Mouse (Mus musculus) lung, postnatal 25 days (tissue): ENCODE data around the gene Gm49403.
"Not testable (repeated sequence)": the region's sequence is repeated elsewhere in the genome, so short reads cannot be mapped to it uniquely, and the experiment has no call there.

Experiments
- DNase-seq: peaks from one replicate; pipeline ENCODE4 v3.0.0; 2022; ENCODE audit warnings: low spot score

Gene Gm49403

DNA sequence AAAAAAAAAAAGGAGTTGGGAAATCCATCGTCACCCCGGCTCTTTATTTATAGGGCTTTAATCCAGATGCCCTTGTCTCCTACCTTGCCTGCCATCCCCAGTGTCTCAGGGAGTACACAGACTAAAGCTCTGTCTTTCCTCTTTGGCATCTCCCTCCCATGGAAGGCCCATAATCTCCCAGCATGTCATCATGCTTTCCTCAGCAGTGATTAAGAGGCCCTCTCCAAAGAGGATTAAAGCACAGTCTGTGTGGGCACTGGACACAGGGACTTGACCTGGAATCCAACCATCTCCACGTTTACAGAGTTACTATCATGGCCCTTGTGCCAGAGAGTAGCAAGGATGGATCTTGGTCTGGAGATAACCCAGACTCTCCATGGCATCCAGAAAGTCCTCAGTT, at the start of gene Gm49403, which contains the start of gene Lbhd1:
TSS of gene Gm49403 (plus strand) at position 315 of the 400 bp plus-strand sequence.
TSS of gene Lbhd1 (plus strand) at position 117 of the 400 bp plus-strand sequence.
- no peak for DNase-seq

DNA sequence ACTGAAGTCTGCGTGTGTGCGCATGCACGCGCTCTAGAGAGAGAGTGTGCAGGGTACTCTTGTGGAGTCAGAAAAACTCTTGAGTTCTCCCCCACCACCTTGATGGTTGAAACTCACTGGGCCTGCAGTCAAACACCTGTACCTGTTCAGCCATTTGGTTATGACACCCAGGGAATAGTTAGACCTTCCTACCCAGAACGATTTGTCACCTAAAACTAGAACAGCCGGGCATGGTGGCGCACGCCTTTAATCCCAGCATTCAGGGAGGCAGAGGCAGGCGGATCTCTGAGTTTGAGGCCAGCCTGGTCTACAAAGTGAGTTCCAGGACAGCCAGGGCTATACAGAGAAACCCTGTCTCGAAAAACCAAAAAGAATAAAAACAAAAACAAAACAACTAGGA, 47.4 kb upstream of the Gm49403 start:
- DNase-seq, result not testable (repeated sequence)

DNA sequence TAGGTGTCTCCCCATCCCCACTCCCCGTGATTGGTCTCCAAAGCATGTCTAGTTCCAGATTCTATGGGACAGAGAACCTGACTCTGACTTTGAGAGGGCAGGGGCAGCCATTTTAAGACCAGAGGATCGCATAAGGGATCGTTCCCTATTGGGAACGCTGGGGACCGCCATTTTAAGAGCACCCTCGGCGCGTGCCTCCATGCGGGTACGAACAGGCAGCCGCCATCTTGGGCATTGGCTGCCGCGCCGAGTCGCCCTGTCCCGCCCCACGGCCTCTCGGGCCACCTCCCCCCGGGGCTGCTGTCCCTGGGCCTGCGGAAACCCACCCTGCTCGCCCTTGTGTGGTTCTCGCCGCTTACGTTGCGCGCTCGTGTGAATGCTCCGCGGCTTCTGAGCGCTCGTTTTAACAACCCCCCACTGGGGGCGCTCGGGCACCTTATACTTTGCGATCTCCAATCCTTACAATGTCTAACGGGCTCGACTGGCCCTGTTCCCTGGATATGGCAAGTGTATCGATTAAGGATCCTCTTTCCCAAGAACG, 46.4 kb upstream of the Gm49403 start, which contains the start of gene Bscl2:
TSS of gene Bscl2 (plus strand) at position 217 of the 541 bp plus-strand sequence.
- peak; percentile 80 for DNase-seq

DNA sequence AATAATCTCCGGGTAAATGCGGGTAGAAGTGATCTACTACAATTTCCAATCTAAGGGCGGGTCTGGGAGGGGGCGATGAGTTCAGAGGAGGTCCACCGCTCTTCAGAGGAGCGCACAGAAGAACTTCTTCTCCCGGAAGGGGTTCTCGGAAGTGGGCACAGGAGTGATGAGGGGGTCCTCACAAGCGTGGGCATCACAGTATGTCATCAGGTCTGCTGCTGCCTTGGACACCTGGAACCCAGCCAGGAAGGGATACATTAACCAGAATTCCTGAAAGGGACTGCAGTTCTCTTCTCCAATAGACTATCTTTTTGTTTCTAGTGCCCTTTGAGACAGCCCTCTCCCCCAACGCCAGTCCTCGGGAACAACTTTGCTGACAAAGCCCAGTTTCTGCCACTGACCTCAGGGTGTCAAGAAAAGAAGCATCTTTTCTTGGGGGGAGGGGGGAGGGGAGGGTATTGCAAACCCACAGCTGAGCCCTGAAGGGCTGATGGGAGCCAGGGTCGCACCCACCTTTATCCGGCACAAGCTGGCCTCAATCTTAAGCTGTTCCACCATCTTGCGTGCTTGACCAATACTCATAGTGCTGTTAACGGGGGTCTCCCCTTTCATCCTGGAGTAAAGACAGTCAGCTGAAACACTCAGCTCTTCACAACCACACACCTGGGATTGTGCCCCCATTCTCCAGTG, 45.5 kb upstream of the Gm49403 start:
- DNase-seq, result no peak

DNA sequence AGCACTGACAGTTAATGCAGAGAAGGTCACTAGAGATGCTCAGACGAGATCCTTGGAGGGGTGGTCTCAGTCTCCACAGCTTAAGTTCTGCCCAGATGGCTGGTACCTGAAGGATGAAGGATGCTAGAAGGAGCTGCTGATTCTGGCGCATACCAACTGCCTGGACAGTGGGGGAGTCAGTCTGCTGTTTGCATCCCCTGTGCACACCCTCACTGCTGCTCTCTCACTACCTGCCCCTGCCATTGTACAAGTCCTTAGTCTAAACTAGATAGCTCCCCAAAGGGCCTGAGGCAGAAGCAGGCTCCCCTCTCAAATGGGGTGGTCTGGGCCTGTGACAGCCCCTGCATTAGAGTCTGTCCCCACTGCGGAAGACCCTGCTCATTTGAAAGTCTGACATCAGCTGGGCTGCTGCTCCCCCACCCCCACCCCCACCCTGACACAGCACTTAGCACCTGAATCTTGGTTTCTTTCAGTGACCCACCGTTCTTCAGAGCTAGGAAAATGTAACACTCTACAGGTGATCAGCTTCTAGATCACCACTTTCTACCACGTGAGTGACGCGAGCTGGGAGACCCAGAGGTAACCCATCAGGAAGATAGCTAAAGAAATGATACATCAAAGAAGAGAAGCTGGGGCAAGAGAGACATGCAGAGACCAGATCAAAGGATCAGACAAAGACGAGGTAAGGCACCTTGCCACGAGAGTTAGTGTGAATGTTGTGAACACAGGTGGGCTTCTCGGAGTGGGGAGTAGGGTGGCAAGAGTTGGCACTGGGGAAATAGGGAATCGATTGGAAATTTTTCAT, 44.4 kb upstream of the Gm49403 start, which contains the start of gene Gng3:
TSS of gene Gng3 (minus strand) at position 92 of the 805 bp plus-strand sequence.
- no peak for DNase-seq

DNA sequence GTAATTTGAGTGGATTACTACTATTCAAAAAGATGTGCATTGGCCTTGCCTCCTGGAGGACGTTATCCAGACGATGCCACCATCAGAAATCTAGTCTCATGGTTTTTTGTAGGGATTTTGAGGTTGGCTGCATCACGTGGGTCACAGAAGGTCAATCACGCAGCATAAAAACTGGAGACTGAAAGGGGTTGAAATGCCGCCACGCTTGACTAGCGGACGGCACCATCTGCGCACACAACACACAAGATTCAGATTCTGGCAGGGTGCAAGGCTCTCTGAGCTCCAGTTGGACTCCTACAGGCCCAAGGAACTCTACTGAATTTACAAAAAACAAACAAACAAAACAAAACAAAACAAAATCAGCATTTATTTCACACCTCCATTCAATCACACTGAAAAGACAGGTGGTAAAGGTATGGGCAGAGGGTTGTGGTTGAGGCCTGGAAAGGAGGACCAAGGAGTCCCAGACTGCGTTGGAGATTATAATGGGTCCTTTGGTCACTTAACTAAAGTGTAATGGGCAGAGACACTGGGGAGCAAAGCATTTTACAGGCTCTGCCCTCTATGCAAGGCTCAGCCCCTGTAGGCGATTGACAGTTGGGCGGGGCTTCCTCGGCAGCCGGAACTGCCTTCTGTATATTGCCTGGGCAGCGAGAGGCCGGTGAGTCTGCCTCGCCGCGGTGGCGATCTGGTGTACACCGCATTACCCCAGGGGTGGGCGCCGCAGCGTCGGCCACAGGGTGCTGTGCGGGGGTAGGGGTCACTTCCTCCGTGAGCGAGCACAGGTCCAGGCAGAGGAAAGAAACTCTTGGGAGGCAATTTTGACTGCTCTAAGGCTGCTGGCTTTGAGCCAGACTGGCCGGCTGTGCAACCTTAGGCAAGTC, 43.6 kb upstream of the Gm49403 start:
- peak; percentile 82 for DNase-seq

DNA sequence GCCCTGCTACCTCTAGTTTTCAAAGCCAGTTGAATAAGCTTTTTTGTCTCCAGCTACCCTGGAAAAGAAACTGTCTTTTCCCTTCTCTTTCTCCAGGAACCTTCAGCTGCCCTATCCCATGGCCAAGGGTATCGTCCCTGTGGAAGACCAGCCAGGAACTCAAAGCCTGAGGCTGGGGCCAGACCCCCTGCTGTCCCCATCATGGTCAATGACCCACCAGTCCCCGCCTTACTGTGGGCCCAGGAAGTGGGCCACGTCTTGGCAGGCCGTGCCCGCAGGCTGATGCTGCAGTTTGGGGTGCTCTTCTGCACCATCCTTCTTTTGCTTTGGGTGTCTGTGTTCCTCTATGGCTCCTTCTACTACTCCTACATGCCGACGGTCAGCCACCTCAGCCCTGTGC, 42.7 kb upstream of the Gm49403 start:
- no peak for DNase-seq

DNA sequence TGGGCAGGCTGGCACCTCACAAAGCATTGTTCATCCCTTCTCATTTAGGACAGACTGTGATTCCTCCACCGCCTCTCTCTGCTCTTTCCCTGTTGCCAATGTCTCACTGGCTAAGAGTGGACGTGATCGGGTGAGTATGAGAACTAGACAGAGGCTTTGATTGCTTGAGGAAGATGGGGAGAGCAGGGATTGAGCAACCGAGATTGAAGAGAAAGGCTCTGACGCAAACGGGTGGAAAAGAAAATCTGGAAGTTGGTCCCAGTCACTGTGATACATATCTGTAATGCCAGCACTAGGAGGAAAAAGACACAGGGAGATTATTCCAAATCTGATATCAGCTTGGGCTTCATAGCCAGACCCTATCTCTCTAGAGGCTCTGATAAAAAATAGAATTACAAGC, 40.8 kb upstream of the Gm49403 start:
- peak; percentile 46 for DNase-seq

DNA sequence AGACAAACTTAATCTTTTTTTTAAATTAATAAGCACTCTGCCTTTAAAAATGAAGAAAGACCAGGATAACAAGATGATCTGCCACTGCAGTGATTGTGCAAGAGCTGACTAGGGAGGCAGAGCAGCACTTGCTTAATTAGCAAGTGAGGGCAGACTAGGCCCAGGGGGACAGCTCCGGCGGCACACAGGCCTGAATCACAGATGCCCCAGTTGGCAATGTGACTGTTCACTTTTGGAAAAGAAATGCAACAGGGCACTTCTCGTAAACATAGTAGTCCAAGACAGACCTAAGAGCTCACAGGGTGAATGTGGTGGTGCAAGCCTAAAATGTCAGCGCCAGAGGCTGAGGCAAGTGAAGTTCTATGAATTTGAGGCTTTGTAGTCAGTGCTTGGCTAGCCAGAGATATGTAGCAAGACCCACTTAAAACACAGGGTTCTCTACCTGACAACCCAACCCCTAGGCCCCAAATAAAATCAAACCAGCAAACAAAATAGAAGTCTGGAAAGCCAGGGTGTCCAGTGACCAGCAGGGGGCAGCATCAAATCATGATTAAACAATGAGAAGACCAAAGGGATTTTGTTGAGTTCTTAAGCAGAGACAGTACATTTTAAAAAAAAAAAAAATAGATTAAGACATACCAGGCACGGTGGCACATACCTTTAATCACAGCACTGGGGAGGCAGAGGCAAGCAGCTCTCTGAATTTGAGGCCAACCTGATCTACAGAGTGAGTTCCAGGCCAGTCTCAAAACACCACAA, 39.2 kb upstream of the Gm49403 start:
- DNase-seq, result peak; percentile 81

DNA sequence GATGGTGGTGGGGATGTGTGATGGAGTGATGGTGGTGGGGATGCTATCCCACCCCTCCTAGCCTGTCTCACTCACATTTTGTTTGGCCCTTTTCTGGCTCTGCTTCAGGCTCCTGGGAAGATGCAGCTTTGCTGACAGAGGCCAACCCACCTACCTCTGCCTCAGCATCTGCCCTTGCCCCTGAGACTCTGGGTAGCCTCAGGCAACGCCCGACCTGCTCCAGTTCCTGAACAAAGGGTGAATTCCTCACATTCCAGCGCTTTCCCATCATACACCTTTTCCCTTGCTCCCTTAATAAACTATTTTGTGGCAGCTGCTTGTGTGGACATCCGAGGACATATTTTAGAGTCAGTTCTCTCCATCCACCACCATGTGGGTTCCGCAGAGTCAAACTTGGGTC, 35.4 kb upstream of the Gm49403 start:
- no peak for DNase-seq

DNA sequence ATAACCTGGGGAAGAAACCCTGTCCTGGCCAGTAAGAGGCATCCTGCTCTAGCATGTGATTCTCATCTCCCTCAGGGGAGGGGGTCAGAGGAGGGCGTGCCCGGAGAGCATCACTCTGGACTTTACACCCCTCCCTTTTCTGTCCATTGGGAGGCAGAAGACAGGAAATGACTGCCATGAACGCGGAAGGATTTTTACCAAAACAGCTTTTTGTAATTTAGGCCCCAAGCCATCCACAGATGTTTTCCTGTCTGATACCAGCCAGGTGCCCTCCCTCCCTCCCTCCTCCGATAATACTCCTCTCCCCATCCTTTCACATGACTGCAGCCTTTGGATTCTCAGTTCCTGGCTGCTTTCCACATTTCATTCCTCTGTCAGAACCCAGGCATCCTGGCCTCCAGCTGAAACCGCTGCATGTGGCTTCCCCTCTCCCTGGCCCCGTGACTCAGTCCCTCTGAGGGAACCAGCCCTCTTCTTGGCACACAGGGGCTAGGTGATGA, 33.3 kb upstream of the Gm49403 start, which contains the start of gene Lrrn4cl:
TSS of gene Lrrn4cl (plus strand) at position 367 of the 500 bp plus-strand sequence.
- DNase-seq, result no peak

DNA sequence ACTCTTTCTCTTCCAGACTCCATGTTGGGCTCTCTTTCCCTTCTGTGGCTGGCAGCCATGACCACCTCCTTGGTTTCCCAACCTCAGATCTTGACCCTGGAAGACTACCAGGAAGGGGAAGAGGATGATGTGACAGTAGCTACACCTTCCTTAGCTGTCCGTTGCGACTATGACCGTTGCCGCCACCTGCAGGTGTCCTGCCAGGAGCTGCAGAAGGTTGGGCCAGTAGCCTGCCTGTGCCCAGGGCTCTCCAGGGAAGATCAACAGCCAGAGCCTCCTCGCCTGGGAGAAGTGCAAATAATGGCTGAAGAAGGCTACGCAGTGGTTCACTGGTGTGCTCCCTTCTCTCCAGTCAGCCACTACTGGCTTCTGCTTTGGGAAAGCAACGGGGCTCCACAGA, 32.1 kb upstream of the Gm49403 start:
- peak; percentile 48 for DNase-seq

DNA sequence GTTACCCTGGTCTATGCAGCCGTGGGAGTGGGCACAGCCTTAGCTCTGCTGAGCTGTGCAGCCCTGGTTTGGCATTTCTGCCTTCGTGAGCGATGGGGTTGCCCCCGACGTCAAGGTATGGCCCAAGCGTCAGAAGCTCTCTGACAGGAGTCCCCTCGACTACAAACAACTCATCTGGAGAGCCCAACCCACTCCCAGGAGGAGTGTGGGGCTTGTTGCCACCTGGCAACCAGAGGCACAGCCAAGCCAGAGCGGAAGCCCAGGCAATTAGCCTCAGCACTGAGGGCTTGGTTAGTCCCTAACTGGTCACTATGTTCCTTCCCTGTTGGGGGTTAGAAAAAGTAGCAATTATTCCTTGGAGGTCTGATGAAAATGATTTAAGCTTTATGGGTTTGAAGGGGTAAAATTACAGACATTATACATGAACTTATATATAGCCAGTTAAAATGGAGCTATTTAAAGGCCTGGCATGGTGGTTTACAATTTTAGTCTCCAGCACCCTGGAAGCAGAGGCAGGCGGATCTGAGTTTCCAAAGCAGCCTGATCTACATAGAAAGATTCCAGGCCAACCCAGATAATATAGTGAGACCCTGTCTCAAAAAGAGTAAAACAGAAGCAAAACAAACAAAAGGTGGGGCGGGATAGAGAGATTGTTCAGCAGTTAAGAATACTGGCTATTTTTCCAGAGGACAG, 31.3 kb upstream of the Gm49403 start:
- DNase-seq, result no peak

DNA sequence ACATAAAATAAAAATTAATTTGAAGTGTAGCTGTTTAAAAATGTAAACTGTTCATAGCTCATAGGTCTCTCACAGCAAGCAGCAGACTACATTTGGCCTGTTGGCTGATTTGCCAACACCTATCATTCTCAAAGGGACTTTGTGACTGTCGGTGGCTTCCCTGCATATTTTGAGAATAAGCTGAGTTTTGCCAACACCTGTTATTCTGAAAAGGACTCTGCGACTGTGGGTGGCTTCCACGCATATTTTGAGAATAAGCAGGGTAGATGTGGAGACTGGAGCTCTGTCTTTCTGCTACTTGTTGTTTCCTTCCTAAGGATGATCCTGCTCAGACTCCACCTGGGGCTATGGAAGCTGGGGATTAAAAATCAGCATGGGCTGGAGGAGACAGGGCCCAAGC, 30.6 kb upstream of the Gm49403 start:
- no peak for DNase-seq

DNA sequence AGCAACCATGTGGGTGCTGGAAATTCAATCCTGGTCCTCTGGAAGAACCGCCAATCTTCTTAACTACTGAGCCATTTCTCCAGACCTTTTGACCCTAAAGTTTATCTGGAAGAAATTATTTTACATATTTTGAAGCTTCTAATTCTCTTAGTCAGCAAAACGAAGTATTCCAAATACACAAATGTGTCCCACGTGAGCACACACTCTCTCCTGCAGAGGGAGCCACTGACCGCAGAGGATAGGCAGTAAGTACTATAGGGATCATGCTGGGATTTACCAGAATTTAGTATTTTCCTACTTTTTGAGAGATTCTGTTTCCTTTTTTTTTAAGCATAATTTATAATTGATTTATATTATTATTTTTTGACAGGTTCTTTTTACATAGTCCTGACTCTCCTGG, 26.0 kb upstream of the Gm49403 start:
- peak; percentile 61 for DNase-seq

DNA sequence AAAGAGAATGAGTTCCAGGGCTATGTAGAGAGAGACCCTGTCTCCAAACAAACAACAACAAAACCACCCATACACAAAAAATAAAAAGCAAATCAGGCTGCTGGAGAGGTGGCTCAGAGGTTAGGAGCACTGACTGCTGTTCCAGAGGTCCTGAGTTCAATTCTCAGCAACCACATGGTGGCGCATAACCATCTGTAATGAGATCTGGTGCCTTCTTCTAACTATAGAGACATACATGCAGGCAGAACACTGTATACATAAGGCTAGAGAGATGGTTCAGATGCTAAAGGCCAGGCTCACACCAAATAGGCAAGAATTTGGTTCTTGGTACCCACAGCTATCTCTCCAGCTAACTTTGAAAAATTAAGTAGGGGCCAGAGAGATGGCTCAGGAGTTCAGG, 24.7 kb upstream of the Gm49403 start:
- DNase-seq, result no peak

DNA sequence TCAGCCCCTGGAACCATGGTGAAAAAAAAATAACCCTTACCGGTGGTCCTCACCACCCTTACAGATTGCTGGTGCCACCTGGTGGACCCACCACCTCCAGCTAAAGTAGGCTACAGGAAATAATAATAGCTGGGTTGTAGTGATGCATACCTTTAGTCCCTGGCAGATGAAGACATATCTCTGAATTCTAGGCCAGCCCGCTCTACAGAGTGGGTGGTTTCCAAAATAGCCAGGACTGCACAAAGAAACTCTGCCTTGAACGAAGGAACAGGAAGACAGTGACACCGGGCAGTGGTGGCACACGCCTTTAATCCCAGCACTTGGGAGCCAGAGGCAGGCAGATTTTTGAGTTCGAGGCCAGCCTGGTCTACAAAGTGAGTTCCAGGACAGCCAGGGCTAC, 19.5 kb upstream of the Gm49403 start:
- no peak for DNase-seq

DNA sequence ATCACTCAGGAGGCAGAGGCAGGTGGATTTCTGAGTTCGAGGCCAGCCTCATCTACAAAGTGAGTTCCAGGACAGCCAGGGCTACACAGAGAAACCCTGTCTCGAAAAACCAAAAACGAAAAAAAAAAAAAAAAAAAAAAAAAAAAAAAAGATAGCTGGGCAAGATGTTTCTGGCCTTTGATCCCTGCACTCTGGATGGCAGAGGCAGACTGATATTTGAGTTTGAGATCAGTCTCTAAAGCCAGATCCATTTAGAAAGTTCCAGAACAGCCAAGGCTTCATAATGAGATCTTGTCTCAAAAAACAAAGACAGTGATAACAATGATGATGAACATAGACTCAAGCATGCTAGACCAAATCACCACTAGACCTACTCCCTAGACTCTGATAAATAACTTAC, 13.3 kb upstream of the Gm49403 start:
- not testable (repeated sequence) for DNase-seq

DNA sequence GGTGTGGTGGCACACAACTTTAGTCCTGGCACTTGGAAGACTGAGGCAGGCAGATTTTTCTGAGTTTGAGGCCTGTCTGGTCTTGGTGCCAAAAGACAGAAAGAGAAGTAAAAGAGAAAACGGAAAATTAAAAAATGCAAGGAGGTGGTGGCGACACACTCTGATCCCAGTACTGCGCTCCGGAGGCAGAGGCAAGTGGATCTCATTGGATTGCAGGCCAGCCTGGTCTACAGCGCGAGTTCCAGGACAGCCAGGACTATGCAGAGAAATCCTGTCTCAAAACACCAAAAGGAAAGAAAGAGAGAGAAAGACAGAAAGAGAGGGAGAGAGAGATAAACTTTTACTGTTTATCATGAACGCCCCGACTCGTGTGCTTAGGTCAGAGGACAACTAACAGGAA, 12.9 kb upstream of the Gm49403 start:
- DNase-seq, result no peak
